Mouse (Mus musculus): Measurements from ENCODE around the gene Sarm1. TPM values are rescaled to one million over a fixed set of nuclear protein-coding genes. Genes with fewer than 3 reads are reported as not detected.
A peak's percentile ranks its signal among the peaks of the same experiment; 100 is the strongest.
"Not testable (repeated sequence)": the region's sequence is repeated elsewhere in the genome, so short reads cannot be mapped to it uniquely, and the experiment has no call there.

Gene Sarm1
- polyA plus RNA-seq, 1 experiment from 2014 or later, result 0.55 TPM

DNA sequence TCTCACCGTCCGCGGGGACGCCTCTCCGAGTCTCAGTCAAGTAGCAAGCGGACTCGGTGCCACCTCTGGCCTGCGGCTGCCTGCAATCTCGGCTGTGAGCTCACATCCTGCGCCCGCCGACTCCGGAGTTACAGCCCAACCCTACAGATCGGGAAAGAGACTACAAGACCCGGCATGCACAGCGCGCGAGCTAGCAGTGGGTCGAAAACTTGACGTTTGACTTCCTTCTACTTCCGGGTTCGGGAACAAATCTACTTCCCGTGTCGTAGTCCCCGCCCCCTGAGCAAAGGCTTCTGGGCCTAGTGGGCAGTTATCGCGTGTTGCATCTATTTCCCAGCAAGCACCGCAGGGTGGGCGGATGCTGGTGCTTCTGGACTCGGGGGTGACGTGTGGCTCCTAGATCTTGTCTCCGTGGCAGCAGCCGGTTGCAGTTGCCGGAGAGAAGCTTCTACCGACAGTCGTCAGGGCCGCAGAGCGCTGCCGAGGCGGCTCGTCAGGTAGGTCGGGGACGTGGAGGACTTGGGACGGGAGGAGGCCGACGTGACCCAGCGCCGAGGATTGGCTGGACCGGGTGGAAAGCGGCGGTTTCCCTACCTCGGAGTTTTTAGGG, 38.6 kb upstream of the Sarm1 start, which contains the start of the genes Tnfaip1 and Ift20:
Gene Tnfaip1 (minus strand): TSS at position 253 of the 610 bp plus-strand sequence.
Gene Ift20 (plus strand): TSS at position 282 of the 610 bp plus-strand sequence.
- Histone ChIP-seq H3K36me3 (ENCODE audit: insufficient read depth, low read length) (0 out of 2 replicates have a peak, but pooled peaks cover 6% of the 10 kb centered on the region), H3K9ac (ENCODE audit: low read depth, low read length) (peak within 1 kb of the TSS; percentile 84), H3K27ac (peak within 1 kb of the TSS; percentile 89), H3K4me3 (replicated peaks; ENCODE audit: low read depth, low read length) (peak within 1 kb of the TSS; percentile 68), H3K9me3 (replicated peaks; ENCODE audit: low read length) (no peaks in the 10 kb centered on the region), H3K4me2 (ENCODE audit: low read length) (peak within 1 kb of the TSS; percentile 68), H3K27me3 (ENCODE audit: insufficient read depth, low read length) (no peaks in the 10 kb centered on the region), H3K4me1 (replicated peaks; ENCODE audit: insufficient read depth, low read length) (peaks cover 15% of the 10 kb centered on the region)
- peak; percentile 100 for DNase-seq (ENCODE audit: low spot score)
- WGBS, result under 1% methylated on average over 52 of the region's 52 CpGs
- ATAC-seq (replicated peaks; ENCODE audit: low FRiP score, low read depth), result peak; percentile 96
- 0 out of 2 replicates have a peak, but pooled peaks have one; percentile 1 for TF ChIP-seq CTCF (IDR thresholded peaks at IDR 0.05; ENCODE audit: low read depth)

DNA sequence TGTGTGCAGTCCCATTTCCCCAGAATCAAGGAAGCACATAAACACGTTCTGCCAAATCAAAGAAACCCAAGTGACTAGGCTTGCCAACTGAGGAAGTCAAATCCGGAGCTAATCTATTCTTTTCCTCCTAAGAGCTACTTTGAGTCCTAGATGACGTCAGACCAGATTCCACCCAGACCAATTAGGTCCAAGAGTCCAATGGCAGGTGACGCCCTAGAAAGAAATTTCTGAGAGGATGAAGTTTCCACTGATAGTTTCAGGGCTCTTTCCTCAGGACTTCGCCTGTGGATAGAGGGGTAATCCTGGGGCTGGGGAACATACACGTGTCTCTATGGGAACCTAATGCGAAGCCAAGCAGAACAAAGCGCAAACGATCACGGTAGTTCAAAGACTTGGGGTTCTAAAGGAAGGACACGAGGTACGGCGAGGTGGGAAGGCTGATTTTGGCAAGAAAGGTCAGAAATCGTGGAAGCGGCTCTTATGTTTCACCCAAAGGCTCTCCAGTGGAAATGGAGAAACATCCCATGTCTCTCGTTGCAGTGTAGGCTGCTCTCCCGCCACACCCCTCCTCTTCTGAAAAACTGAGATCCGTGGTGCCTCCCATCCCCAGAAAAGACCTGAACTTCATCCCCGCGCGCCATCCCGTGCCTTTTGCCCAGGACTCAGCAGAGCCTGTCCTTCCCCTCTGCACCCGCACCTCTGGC, 38.0 kb upstream of the Sarm1 start:
- TF ChIP-seq CTCF (IDR thresholded peaks at IDR 0.05; ENCODE audit: low read depth), result no peak
- no peaks in the 10 kb centered on the region for H3K9me3 ChIP-seq (replicated peaks; ENCODE audit: low read length)
- peak overlapping the region; percentile 68 for H3K4me3 ChIP-seq (replicated peaks; ENCODE audit: low read depth, low read length)
- no peaks in the 10 kb centered on the region for H3K27me3 ChIP-seq (ENCODE audit: insufficient read depth, low read length)
- under 1% methylated on average over 23 of the region's 23 CpGs for whole genome bisulfite sequencing
- H3K4me1 ChIP-seq (replicated peaks; ENCODE audit: insufficient read depth, low read length), result peaks cover 15% of the 10 kb centered on the region
- peak overlapping the region; percentile 84 for H3K9ac ChIP-seq (ENCODE audit: low read depth, low read length)
- DNase-seq (ENCODE audit: low spot score) (peak; percentile 89), ATAC-seq (replicated peaks; ENCODE audit: low FRiP score, low read depth) (no peak)
- peak overlapping the region; percentile 89 for H3K27ac ChIP-seq
- 0 out of 2 replicates have a peak, but pooled peaks cover 3% of the 10 kb centered on the region for H3K36me3 ChIP-seq (ENCODE audit: insufficient read depth, low read length)
- peak overlapping the region; percentile 68 for H3K4me2 ChIP-seq (ENCODE audit: low read length)

DNA sequence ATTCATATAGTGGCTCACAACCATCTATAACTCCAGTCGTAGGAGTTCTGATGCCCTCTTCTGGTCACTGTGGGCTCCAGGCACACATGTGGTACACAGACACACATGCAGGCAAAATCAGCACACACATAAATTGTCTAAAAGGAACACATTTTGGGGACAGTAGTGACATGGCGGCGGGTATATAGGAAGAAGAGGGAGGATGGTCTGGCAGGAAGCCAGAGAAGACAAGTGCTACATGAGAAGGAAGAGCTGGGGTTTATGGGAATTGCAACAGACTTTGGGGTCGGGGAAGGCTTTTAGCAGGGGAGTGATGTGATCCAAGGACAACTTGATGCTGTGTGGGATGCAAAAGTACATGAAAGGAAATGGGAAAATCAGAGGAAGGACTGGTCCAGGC, 37.0 kb upstream of the Sarm1 start:
- Histone ChIP-seq H3K9me3 (replicated peaks; ENCODE audit: low read length) (no peaks in the 10 kb centered on the region), H3K4me1 (replicated peaks; ENCODE audit: insufficient read depth, low read length) (peaks cover 19% of the 10 kb centered on the region), H3K4me3 (replicated peaks; ENCODE audit: low read depth, low read length) (peak overlapping the region; percentile 68), H3K9ac (ENCODE audit: low read depth, low read length) (no peak overlapping the region), H3K27me3 (ENCODE audit: insufficient read depth, low read length) (no peaks in the 10 kb centered on the region), H3K27ac (no peak overlapping the region), H3K4me2 (ENCODE audit: low read length) (peak overlapping the region; percentile 68), H3K36me3 (ENCODE audit: insufficient read depth, low read length) (peaks cover 6% of the 10 kb centered on the region; the same call in 1 of the 2 replicates)
- DNase-seq (ENCODE audit: low spot score) (no peak), ATAC-seq (replicated peaks; ENCODE audit: low FRiP score, low read depth) (no peak)
- TF ChIP-seq CTCF (IDR thresholded peaks at IDR 0.05; ENCODE audit: low read depth), result peak; percentile 33; the same call in 1 of the 2 replicates
- WGBS, result 75% methylated on average over 4 of the region's 4 CpGs

DNA sequence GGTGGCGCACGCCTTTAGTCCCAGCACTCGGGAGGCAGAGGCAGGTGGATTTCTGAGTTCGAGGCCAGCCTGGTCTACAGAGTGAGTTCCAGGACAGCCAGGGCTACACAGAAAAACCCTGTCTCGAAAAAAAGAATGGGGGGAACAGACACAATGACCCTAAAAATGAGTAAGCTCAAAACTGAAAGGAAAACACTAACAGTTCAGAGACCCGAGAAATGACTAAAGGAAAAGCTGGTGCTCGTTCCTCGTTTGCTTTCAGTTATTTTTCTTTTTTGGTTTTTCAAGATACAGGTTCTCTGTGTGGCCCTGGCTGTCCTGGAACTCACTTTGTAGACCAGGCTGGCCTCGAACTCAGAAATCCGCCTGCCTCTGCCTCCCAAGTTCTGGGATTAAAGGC, 34.0 kb upstream of the Sarm1 start:
- DNase-seq (ENCODE audit: low spot score); H3K4me3 ChIP-seq (replicated peaks; ENCODE audit: low read depth, low read length); H3K9me3 ChIP-seq (replicated peaks; ENCODE audit: low read length); ATAC-seq (replicated peaks; ENCODE audit: low FRiP score, low read depth); H3K9ac ChIP-seq (ENCODE audit: low read depth, low read length); H3K27me3 ChIP-seq (ENCODE audit: insufficient read depth, low read length): not testable (repeated sequence)
- Histone ChIP-seq H3K27ac (peak overlapping the region; percentile 67), H3K4me2 (ENCODE audit: low read length) (peak overlapping the region; percentile 2; the same call in 1 of the 2 replicates), H3K36me3 (ENCODE audit: insufficient read depth, low read length) (peaks cover 29% of the 10 kb centered on the region), H3K4me1 (replicated peaks; ENCODE audit: insufficient read depth, low read length) (peaks cover 15% of the 10 kb centered on the region; the same call in 1 of the 2 replicates)
- 90% methylated on average over 10 of the region's 10 CpGs for WGBS

DNA sequence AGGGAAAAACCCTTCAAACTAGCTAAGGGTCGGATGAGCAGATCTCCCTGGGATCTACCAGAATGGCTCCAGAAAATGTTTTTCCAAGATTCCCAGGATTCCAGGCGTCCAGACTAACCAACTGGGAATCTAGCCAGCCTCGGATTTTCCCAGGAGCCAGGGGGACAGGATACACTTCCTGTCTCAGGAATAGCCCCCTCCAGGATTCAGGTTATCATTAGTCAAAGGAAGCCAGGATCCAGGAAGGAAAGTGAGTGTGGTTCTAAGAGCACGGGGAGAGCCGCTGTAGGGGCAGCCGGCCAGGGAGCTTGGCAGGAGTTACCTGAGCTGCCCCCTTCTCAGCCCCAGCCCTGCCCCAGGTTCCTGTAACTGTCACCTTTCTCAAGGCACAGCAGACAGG, 33.5 kb upstream of the Sarm1 start:
- DNase-seq (ENCODE audit: low spot score) (peak; percentile 47), ATAC-seq (replicated peaks; ENCODE audit: low FRiP score, low read depth) (no peak)
- 54% methylated on average over 6 of the region's 6 CpGs for WGBS
- Histone ChIP-seq H3K27ac (peak overlapping the region; percentile 67), H3K4me1 (replicated peaks; ENCODE audit: insufficient read depth, low read length) (peaks cover 15% of the 10 kb centered on the region; the same call in 1 of the 2 replicates), H3K36me3 (ENCODE audit: insufficient read depth, low read length) (peaks cover 34% of the 10 kb centered on the region), H3K4me2 (ENCODE audit: low read length) (peak overlapping the region; percentile 2; the same call in 1 of the 2 replicates), H3K4me3 (replicated peaks; ENCODE audit: low read depth, low read length) (no peak overlapping the region), H3K9me3 (replicated peaks; ENCODE audit: low read length) (no peaks in the 10 kb centered on the region), H3K27me3 (ENCODE audit: insufficient read depth, low read length) (no peaks in the 10 kb centered on the region), H3K9ac (ENCODE audit: low read depth, low read length) (no peak overlapping the region; the same call in 1 of the 2 replicates)
- no peak for TF ChIP-seq CTCF (IDR thresholded peaks at IDR 0.05; ENCODE audit: low read depth)

DNA sequence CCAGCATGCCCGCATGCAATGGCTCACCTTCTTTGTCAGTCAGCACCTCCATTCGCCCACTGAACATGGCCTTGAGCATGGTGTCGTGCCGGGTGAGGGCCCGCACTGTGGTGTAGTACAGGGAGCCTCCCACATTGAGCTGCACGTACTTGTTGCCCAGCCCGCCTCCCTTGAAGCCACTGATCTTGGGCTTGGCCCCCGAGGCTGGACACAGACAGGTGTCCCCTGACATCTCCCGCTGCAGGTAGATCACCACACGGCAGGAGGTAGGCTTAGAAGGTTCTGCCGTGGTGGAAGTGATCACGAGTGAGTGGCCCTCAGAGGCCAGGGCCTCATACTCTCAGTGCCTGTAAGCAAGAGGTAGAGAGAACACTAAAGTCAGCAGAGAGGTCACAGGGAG, 32.4 kb upstream of the Sarm1 start:
- peaks cover 38% of the 10 kb centered on the region for H3K36me3 ChIP-seq (ENCODE audit: insufficient read depth, low read length)
- peak overlapping the region; percentile 67; the same call in 1 of the 2 replicates for H3K27ac ChIP-seq
- TF ChIP-seq CTCF (IDR thresholded peaks at IDR 0.05; ENCODE audit: low read depth), result no peak

More for the DNA sequence above, 32.4 kb upstream of the Sarm1 start:
- no peaks in the 10 kb centered on the region for H3K27me3 ChIP-seq (ENCODE audit: insufficient read depth, low read length)
- DNase-seq (ENCODE audit: low spot score) (no peak), ATAC-seq (replicated peaks; ENCODE audit: low FRiP score, low read depth) (no peak)
- H3K9me3 ChIP-seq (replicated peaks; ENCODE audit: low read length), result no peaks in the 10 kb centered on the region
- H3K9ac ChIP-seq (ENCODE audit: low read depth, low read length), result no peak overlapping the region
- peaks cover 14% of the 10 kb centered on the region; the same call in 1 of the 2 replicates for H3K4me1 ChIP-seq (replicated peaks; ENCODE audit: insufficient read depth, low read length)
- no peak overlapping the region for H3K4me3 ChIP-seq (replicated peaks; ENCODE audit: low read depth, low read length)
- WGBS, result 76% methylated on average over 12 of the region's 12 CpGs
- no peak overlapping the region for H3K4me2 ChIP-seq (ENCODE audit: low read length)
